In genomic region chr13:5808380-5808779, GRCm38 (mm10) we compare ENCODE assay signal across 16 mouse cellular contexts.
"Had no signal": no experiment of that assay in that cellular context is flagged by ENCODE, and none has a peak within 500 bp of the region (broad histone marks: within the 10 kb centered on the region; RNA-seq: fewer than 3 reads in every experiment).

No protein-coding gene starts in this region.

- H3K4me3 ChIP-seq: neural tube, embryonic 13.5 days; neural tube, embryonic 15.5 days; stomach, embryonic 15.5 days had no signal

- H3K4me2 ChIP-seq: neural tube, embryonic 13.5 days; neural tube, embryonic 15.5 days; stomach, embryonic 15.5 days had no signal

- H3K27me3 ChIP-seq: neural tube, embryonic 13.5 days; neural tube, embryonic 15.5 days; stomach, embryonic 15.5 days had no signal

- H3K4me1 ChIP-seq: neural tube, embryonic 15.5 days; stomach, embryonic 15.5 days had no signal

- H3K36me3 ChIP-seq: neural tube, embryonic 13.5 days; neural tube, embryonic 15.5 days; stomach, embryonic 15.5 days had no signal

- H3K27ac ChIP-seq: neural tube, embryonic 13.5 days; neural tube, embryonic 15.5 days; stomach, embryonic 15.5 days; stomach, postnatal 0 days had no signal

- DNase-seq: retina, postnatal 1 day; right cerebral cortex, adult 18-20 months; right cerebral cortex, postnatal 14 days; right cerebral cortex, postnatal 25 days; right cerebral cortex, postnatal 4 days; spleen, adult 18-20 months; thymus, adult 18-20 months; thymus, adult 2 months; thymus, postnatal 14 days; thymus, postnatal 25 days; thymus, postnatal 36 days; thymus, postnatal 4 days had no signal

- H3K9me3 ChIP-seq: neural tube, embryonic 13.5 days; neural tube, embryonic 15.5 days; stomach, embryonic 15.5 days had no signal

- H3K9ac ChIP-seq: neural tube, embryonic 13.5 days; neural tube, embryonic 15.5 days; stomach, embryonic 15.5 days had no signal
